Mouse (Mus musculus) cerebellum, adult 2 months (tissue): ENCODE measurements around the gene Asb16.

Experiments
- CTCF ChIP-seq: fragments of 200-500 bp; IDR thresholded peaks from 2 replicates; pipeline ENCODE4 v1.5.1; 2011; ENCODE audit warnings: low read depth, mild to moderate bottlenecking, control low read depth, low read length, moderate library complexity, borderline replicate concordance; ENCODE audit not compliant: insufficient read depth
- POLR2A ChIP-seq: fragments of 200-500 bp; IDR thresholded peaks from 2 replicates; pipeline ENCODE4 v1.6.1; 2011; ENCODE audit warnings: low read length, control low read depth, borderline replicate concordance; ENCODE audit not compliant: insufficient read depth

DNA sequence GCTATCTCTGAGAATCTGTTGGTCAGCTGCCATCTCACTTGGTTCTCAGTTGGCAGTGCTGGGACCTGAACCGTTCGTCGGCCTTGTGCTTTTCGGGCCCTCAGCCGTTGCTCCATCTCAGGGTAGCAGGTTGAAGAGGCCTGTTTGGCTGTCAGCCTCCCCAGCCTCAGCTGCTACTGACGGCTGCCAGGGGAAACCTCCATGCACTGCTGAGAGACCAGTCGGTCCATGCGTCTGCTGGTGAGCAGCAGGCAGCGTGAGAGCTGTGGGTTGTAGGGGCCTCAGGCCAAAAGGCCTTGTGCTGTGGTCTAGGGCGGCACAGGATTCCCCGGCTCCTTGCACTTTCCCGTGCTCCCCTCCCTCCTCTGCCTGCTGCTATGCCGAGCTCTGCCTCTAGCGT, 2.7 kb upstream of the Asb16 start:
- TF ChIP-seq CTCF = no peak
- TF ChIP-seq POLR2A = no peak
